Mouse (Mus musculus): ENCODE measurements around the gene Olfr552. TPM values are rescaled to one million over a fixed set of nuclear protein-coding genes. Genes with fewer than 3 reads are reported as not detected.

The Olfr552 gene
- not detected for polyA plus RNA-seq (2017; shearing (Covaris generic))

GRCm38 (mm10) chr7:102597378-102598031, at the start of gene Olfr552:
Gene Olfr552, plus strand, starts transcription at chr7:102597770.

GRCm38 (mm10) chr7:102549570-102549969, 48.0 kb upstream of the Olfr552 start, which contains the start of gene Olfr549:
Gene Olfr549, plus strand, starts transcription at chr7:102549870.

GRCm38 (mm10) chr7:102564999-102565997, 32.3 kb upstream of the Olfr552 start, which contains the start of gene Trim21:
Gene Trim21, minus strand, starts transcription at chr7:102565486.

GRCm38 (mm10) chr7:102571142-102571541, 26.4 kb upstream of the Olfr552 start, which contains the start of gene Olfr550:
Gene Olfr550, plus strand, starts transcription at chr7:102571442.

GRCm38 (mm10) chr7:102591786-102592185, 5.8 kb upstream of the Olfr552 start, which contains the start of gene Olfr551:
Gene Olfr551, minus strand, starts transcription at chr7:102591886.

GRCm38 (mm10) chr7:102618118-102618517, 20.5 kb downstream of the Olfr552 start, which contains the start of gene Olfr553:
Gene Olfr553, minus strand, starts transcription at chr7:102618218.

GRCm38 (mm10) chr7:102638132-102638531, 40.6 kb downstream of the Olfr552 start, which contains the start of gene Olfr554:
Gene Olfr554, plus strand, starts transcription at chr7:102638432.

Other genes with a start within 250 kb of the Olfr552 start
- 42.2 TPM for gene Rrm1, start 156.1 kb upstream of the Olfr552 start, polyA plus RNA-seq (2017; shearing (Covaris generic))
- gene Olfr543, start 116.1 kb upstream of the Olfr552 start, polyA plus RNA-seq (2017; shearing (Covaris generic)), result not detected
- 0.09 TPM for gene Olfr544, start 109.5 kb upstream of the Olfr552 start, polyA plus RNA-seq (2017; shearing (Covaris generic))
- gene Olfr545, start 98.2 kb upstream of the Olfr552 start, polyA plus RNA-seq (2017; shearing (Covaris generic)), result not detected
- not detected for gene Olfr547, start 63.0 kb upstream of the Olfr552 start, polyA plus RNA-seq (2017; shearing (Covaris generic))
- gene Olfr548-ps1, start 56.9 kb upstream of the Olfr552 start, polyA plus RNA-seq (2017; shearing (Covaris generic)), result not detected
- not detected for gene Olfr549, start 47.9 kb upstream of the Olfr552 start, polyA plus RNA-seq (2017; shearing (Covaris generic))
- gene Trim21, start 32.3 kb upstream of the Olfr552 start, polyA plus RNA-seq (2017; shearing (Covaris generic)), result 107 TPM
- gene Olfr550, start 26.3 kb upstream of the Olfr552 start, polyA plus RNA-seq (2017; shearing (Covaris generic)), result not detected
- gene Olfr551, start 5.9 kb upstream of the Olfr552 start, polyA plus RNA-seq (2017; shearing (Covaris generic)), result not detected
- gene Olfr553, start 20.4 kb downstream of the Olfr552 start, polyA plus RNA-seq (2017; shearing (Covaris generic)), result not detected
- gene Olfr554, start 40.7 kb downstream of the Olfr552 start, polyA plus RNA-seq (2017; shearing (Covaris generic)), result not detected
- gene Olfr555, start 61.1 kb downstream of the Olfr552 start, polyA plus RNA-seq (2017; shearing (Covaris generic)), result not detected
- gene Olfr556, start 67.1 kb downstream of the Olfr552 start, polyA plus RNA-seq (2017; shearing (Covaris generic)), result 0.10 TPM
- gene Trim68, start 89.6 kb downstream of the Olfr552 start, polyA plus RNA-seq (2017; shearing (Covaris generic)), result 14.5 TPM
- gene Olfr557, start 98.1 kb downstream of the Olfr552 start, polyA plus RNA-seq (2017; shearing (Covaris generic)), result not detected
- not detected for gene Olfr558, start 104.4 kb downstream of the Olfr552 start, polyA plus RNA-seq (2017; shearing (Covaris generic))
- not detected for gene Olfr33, start 121.3 kb downstream of the Olfr552 start, polyA plus RNA-seq (2017; shearing (Covaris generic))
- not detected for gene Olfr559, start 129.7 kb downstream of the Olfr552 start, polyA plus RNA-seq (2017; shearing (Covaris generic))
- not detected for gene Olfr560, start 161.6 kb downstream of the Olfr552 start, polyA plus RNA-seq (2017; shearing (Covaris generic))
- gene Olfr78, start 161.7 kb downstream of the Olfr552 start, polyA plus RNA-seq (2017; shearing (Covaris generic)), result not detected
- not detected for gene Olfr561, start 173.5 kb downstream of the Olfr552 start, polyA plus RNA-seq (2017; shearing (Covaris generic))
- gene Olfr564, start 205.7 kb downstream of the Olfr552 start, polyA plus RNA-seq (2017; shearing (Covaris generic)), result not detected

All from CD4-positive, CD25-positive, alpha-beta regulatory T cell, adult 9 weeks (primary cell).